Mouse (Mus musculus) ES-Bruce4 (cell line): ENCODE data around the gene Dhx33. TPM values are rescaled to one million over a fixed set of nuclear protein-coding genes. Genes with fewer than 3 reads are reported as not detected.

Experiments
- H3K27ac ChIP-seq: 2 replicates; pipeline ENCODE4 v1.5.1; 2012; ENCODE audit warnings: low read length, inconsistent platforms; ENCODE audit not compliant: insufficient read depth
- H3K27me3 ChIP-seq: 2 replicates; pipeline ENCODE4 v1.6.1; 2012; ENCODE audit warnings: mild to moderate bottlenecking, low read length, inconsistent platforms; ENCODE audit not compliant: control insufficient read depth, poor library complexity, insufficient read depth, severe bottlenecking
- H3K36me3 ChIP-seq: 2 replicates; pipeline ENCODE4 v1.6.1; 2012; ENCODE audit warnings: inconsistent platforms, mild to moderate bottlenecking, low read length, moderate library complexity; ENCODE audit not compliant: control insufficient read depth, poor library complexity, insufficient read depth, severe bottlenecking
- H3K4me1 ChIP-seq: one replicate; pipeline ENCODE4 v1.8.1; 2011; ENCODE audit warnings: low read length; ENCODE audit not compliant: control insufficient read depth, insufficient read depth
- H3K4me3 ChIP-seq: 2 replicates; pipeline ENCODE4 v1.5.1; 2011; ENCODE audit warnings: low read depth, mild to moderate bottlenecking, low read length
- H3K9ac ChIP-seq: 2 replicates; pipeline ENCODE4 v1.6.1; 2012; ENCODE audit warnings: low read depth, mild to moderate bottlenecking, inconsistent platforms; ENCODE audit not compliant: poor library complexity, severe bottlenecking
- H3K9me3 ChIP-seq: replicated peaks from 2 replicates; pipeline ENCODE4 v1.6.1; 2012; ENCODE audit warnings: mild to moderate bottlenecking, low read length, inconsistent platforms; ENCODE audit not compliant: control insufficient read depth, poor library complexity, insufficient read depth, severe bottlenecking
- CTCF ChIP-seq: IDR thresholded peaks from one replicate; pipeline ENCODE4 v1.8.1; 2011; ENCODE audit warnings: low read depth, low read length
- EP300 ChIP-seq: IDR thresholded peaks from 2 replicates; pipeline ENCODE4 v1.6.1; 2011; ENCODE audit warnings: low read depth, low read length; ENCODE audit not compliant: insufficient read depth
- POLR2A ChIP-seq: IDR thresholded peaks from one replicate; pipeline ENCODE4 v1.8.1; 2011; ENCODE audit warnings: low read length; ENCODE audit not compliant: insufficient read depth
- polyA plus RNA-seq: library from polyadenylated mRNA; stranded (reverse); fragments of >200 nt; gene quantifications from 2 replicates; pipeline ENCODE4 v1.2.4, GENCODE M21; 2011; ENCODE audit warnings: low read depth; ENCODE audit not compliant: missing spikeins, insufficient read depth, insufficient read length

Dhx33 gene
- 32.3 and 32.8 TPM in 2 replicates for polyA plus RNA-seq

DNA sequence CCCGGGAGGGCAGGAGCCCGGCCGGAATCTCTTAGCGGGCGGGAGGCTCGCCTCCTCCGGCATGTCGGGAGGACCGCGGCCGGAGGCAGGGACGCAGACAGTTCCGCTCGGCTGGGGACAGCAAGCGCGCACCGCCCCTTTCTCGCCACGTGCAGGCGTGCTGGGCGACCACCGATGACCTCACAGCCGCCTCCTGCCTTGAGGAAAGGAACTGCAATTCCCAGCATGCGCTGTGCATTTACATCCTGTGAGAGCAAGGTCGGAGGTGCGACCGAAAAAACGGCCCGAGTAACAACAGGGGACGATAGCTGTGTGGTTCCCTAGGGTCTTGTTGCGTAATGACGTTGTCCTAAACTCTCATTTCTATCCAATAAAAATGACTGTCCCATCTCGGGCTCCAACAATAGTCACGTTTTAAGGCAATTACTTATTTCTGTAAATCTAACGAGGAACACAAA, at the start of gene Dhx33:
TSS of gene Dhx33 (minus strand) at position 122 of the 458 bp plus-strand sequence.
- TF ChIP-seq POLR2A (no peak), EP300 (0 out of 2 replicates have a peak, but pooled peaks have one; percentile 26), CTCF (no peak)
- H3K4me3 ChIP-seq, result peak within 1 kb of the TSS; percentile 84
- peaks cover 22% of the 10 kb centered on the region for H3K36me3 ChIP-seq

DNA sequence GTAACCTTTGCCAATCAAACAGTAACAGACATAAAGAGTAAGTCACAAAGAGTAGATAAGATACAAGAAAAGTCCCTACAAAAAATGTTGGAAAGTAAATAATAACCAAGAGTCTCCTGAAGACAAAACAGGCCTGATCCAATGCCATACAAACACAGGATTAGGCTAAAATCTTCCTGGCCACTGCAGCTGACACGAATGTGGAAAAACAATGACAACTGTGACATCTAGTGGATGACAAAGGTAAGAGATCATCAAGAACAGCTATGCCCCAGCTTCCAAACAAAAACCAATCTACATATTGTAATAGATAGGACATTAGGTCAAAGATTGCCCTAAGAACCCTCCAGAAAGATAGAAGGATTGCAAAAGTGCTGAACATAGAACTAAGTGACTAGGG, 48.3 kb upstream of the Dhx33 start:
- Histone ChIP-seq H3K9ac (no peak overlapping the region), H3K27ac (no peak overlapping the region), H3K27me3 (no peaks in the 10 kb centered on the region), H3K9me3 (no peaks in the 10 kb centered on the region), H3K4me3 (no peak overlapping the region), H3K4me1 (no peaks in the 10 kb centered on the region), H3K36me3 (no peaks in the 10 kb centered on the region)
- TF ChIP-seq EP300, result no peak
- TF ChIP-seq CTCF, result no peak
- TF ChIP-seq POLR2A, result no peak

More for the DNA sequence above, at the start of gene Dhx33:
- Histone ChIP-seq H3K27ac (no peak within 1 kb of the TSS), H3K9me3 (no peaks in the 10 kb centered on the region), H3K9ac (peak within 1 kb of the TSS; percentile 95), H3K4me1 (no peaks in the 10 kb centered on the region), H3K27me3 (no peaks in the 10 kb centered on the region)

DNA sequence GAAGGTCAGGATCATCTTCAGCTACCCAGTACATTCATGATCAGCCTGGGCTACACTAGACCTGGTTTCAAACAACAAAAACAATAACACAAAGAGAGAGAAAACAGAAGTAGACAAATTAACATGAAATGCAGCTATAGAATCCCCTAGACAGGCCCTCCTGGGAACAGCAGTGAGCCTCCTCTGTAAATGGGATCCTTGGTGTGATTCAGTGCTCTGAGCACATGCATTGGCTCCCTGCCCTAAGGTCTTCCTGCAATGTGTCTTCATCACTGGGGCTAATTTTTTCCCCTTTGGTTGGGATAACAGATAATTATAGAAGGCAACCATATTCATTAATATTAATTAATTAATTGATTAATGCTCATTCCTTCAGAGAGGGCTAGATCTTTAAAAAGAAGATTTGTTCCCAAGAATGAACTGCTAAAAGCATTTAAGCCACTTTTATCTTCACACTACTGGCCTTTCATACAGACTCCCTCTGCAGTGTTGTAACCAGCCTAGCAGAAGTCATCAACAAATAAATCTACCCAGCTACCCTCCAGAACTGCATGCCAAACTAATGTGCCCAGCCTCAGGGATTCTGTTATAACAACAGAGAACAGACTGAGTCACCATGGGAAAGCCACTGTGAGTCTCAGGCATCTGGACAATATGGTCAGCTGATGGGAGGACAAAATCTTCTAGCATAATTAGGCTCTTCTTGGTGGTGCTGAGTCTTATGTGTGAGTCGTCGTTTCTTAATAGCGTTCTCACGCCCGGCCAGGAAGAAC, 35.5 kb upstream of the Dhx33 start:
- Histone ChIP-seq H3K27ac (no peak overlapping the region), H3K36me3 (no peaks in the 10 kb centered on the region), H3K9ac (no peak overlapping the region), H3K4me3 (no peak overlapping the region), H3K27me3 (peaks cover 3% of the 10 kb centered on the region; the same call in 1 of the 2 replicates), H3K9me3 (peaks cover 19% of the 10 kb centered on the region), H3K4me1 (no peaks in the 10 kb centered on the region)
- no peak for TF ChIP-seq CTCF
- no peak for TF ChIP-seq POLR2A
- no peak for TF ChIP-seq EP300

DNA sequence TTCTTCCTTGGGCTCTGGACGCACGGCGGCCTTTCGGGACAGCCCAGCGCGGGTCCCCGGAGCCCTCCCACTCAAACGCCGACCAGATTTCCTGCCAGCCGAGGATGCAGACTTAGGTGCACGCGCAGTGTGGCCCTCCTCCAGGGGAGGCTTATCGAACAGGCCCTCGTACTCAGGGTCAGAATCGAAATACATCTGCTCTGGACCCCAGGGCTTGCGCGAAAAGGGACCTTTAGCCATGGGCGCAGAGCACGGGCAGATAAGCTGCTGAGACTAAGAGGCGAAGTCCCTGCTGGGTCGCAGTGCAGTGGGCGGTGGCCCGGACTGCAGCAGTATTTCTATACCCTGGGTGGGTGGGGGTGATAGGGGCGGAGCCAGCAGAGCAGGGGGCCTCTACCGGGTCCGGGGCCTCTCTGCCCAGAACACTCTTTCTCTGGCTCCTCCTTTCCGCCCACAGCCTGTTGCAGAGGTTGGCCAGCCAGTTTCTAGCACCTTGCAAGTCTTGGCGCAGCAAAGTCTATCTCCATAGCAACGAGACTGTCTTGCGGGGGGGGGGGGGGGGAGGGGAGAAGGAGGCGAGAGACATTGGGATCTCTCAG, 29.0 kb upstream of the Dhx33 start, which contains the start of gene 6330403K07Rik:
TSS of gene 6330403K07Rik (minus strand) at position 351 of the 599 bp plus-strand sequence.
- H3K9ac ChIP-seq, result peak within 1 kb of the TSS; percentile 39
- peaks cover 3% of the 10 kb centered on the region; the same call in 1 of the 2 replicates for H3K27me3 ChIP-seq
- peak within 1 kb of the TSS; percentile 78 for H3K4me3 ChIP-seq
- H3K36me3 ChIP-seq, result peaks cover 3% of the 10 kb centered on the region; the same call in 1 of the 2 replicates
- TF ChIP-seq POLR2A (no peak), EP300 (no peak), CTCF (no peak)
- 0 out of 2 replicates have a peak, but pooled peaks cover 2% of the 10 kb centered on the region for H3K9me3 ChIP-seq
- no peaks in the 10 kb centered on the region for H3K4me1 ChIP-seq
- no peak within 1 kb of the TSS for H3K27ac ChIP-seq

DNA sequence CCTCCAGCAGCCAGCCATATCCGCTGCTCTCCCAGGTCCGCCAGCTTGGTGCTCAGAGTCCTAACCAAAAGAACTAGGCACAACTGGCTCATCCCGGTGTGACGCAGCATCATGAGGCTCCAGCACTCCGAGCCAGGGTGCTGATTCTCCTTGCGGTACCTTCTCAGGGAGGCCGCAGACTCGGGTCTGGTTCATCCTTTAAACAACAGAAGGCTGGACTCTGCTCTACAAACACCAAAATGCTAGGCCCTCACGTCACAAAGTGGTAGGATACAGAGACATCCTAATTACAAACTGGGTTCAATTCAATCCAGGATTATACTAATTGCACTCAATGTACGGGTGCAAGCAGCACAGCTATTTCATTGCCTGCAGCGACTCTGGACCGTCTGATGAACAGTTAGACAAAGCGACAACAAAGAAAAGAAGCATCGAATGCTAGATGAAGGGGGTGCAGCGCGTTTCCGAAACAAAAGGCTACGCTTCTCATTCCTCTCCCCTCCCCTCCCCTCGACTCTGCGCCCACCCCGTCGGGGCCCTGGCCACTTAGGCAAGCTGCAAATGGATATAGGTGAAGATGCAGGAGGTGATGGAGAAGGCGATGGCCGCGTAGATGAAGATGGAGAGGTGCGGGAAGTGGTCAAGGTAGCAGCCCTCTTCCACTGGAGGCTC, 28.4 kb upstream of the Dhx33 start:
- peaks cover 8% of the 10 kb centered on the region; the same call in 1 of the 2 replicates for H3K36me3 ChIP-seq
- TF ChIP-seq POLR2A, result no peak
- no peak for TF ChIP-seq EP300
- no peak for TF ChIP-seq CTCF
- no peaks in the 10 kb centered on the region for H3K4me1 ChIP-seq
- H3K9me3 ChIP-seq, result no peaks in the 10 kb centered on the region
- peak overlapping the region; percentile 78 for H3K4me3 ChIP-seq
- H3K9ac ChIP-seq, result peak overlapping the region; percentile 39
- H3K27ac ChIP-seq, result no peak overlapping the region
- H3K27me3 ChIP-seq, result peaks cover 3% of the 10 kb centered on the region; the same call in 1 of the 2 replicates
